Mouse (Mus musculus): Measurements from ENCODE around the gene Top1. TPM values are rescaled to one million over a fixed set of nuclear protein-coding genes. Genes with fewer than 3 reads are reported as not detected.

The Top1 gene
- total RNA-seq, 2 experiments from 2014 or later, result 80.7 to 86.8 TPM

GRCm38 (mm10) chr2:160767201-160767600 is 121.5 kb downstream of the Top1 start:
- DNase-seq (ENCODE audit: low spot score in 2 of 2), result no peak
- intact Hi-C loops (cut with DNase I), result no loop called here

DNA sequence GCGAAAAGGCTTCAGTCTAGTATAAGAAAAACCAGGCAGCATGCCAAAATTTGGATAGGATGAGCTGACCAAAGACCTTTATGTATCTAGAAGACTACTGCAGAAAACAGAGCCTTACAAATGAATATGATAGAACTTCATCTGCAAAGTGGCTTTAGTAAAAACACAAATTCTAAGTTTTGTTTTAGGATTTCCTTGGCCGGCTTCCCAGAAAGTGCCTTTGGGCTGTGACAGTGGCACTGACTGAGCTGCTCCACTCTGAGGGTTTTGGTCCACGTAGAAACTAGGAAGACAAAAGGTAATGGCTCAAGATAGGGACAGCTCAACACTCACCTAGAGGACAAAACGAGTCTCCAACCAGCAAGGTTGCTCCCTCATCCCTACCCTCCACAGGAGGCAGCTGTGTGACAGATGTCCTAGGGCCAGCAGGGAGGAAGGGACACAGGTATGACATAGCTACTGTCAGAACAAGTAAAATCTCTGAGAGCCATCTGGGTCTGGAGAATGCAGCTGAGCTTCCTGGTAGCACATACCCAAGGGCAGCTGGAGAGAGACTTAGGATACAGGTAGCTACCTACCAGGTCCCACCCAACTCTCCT is 122.5 kb downstream of the Top1 start:
- DNase-seq (ENCODE audit: low spot score in 2 of 2), result no peak
- intact Hi-C loops (cut with DNase I), result no loop called here

GRCm38 (mm10) chr2:160768997-160769396 is 123.3 kb downstream of the Top1 start:
- intact Hi-C loops (cut with DNase I), result no loop called here
- DNase-seq (ENCODE audit: low spot score in 2 of 2), result no peak

DNA sequence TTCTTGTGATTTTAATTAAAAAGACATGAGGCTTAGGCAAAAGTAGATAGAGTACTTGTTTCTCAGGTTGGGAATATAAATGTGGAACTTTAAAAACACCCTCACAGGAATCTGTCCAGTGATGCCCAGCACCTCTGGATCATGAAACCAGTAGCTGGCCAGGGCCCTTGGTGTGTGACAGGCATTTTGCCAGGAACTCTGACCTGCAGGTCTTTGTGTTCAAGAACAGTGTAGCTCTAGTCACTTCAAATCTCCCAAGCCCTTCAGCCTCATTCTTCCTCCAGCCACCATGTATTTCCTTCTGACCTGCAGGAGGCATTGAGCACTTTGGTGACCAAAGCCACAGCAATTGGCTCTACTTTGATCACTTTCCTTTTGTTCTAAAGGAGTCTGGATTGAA is 124.7 kb downstream of the Top1 start:
- DNase-seq (ENCODE audit: low spot score in 2 of 2), result no peak
- intact Hi-C loops (cut with DNase I), result no loop called here

DNA sequence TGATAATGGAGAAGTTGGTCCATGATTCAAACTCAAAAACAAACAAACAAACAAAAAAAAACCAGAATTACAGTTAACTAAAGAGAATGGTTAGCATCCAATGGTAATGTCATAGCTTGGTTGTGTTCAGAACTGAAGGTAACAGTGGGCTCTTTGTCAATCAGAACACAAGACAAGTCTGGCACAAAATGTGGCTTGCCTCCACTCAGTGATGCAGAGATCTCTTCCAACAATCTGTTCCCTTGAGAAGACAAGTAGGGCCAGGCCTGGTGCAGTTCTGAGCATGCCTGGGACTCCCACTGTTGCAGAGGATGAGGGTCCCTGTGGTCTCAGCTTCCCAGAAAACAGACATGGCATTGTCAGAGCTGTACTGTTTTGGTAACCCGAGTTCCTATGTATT is 125.2 kb downstream of the Top1 start:
- no peak for DNase-seq (ENCODE audit: low spot score in 2 of 2)
- intact Hi-C loops (cut with DNase I), result no loop called here

GRCm38 (mm10) chr2:160771325-160772276 is 125.9 kb downstream of the Top1 start:
- no peak for DNase-seq (ENCODE audit: low spot score in 2 of 2)
- intact Hi-C loops (cut with DNase I), result no loop called here

Small RNA genes lying within 50 kb of the gene (microRNA-seq; reads per million reads assigned to microRNA genes)
- 0 reads per million in 2 experiments for gene Gm23968

Other genes with a start within 250 kb of the Top1 start
- gene Plcg1, start 85.4 kb downstream of the Top1 start, total RNA-seq (2021), result 100 to 1,000 TPM; 113 to 115 TPM
- 10 to 100 TPM; 74.2 to 84.2 TPM for gene Zhx3, start 227.1 kb downstream of the Top1 start, total RNA-seq (2021)
- gene Lpin3, start 234.8 kb downstream of the Top1 start, total RNA-seq (2021), result 1 to 10 TPM in 1 of 2 experiments, under 1 TPM in 1; 0.30 to 1.2 TPM

Measured in left cerebral cortex, postnatal 14 days (tissue).